Mouse (Mus musculus): Measurements from ENCODE around the gene Tcf7l2.

GRCm38 (mm10) chr19:55855571-55855970 lies 114.0 kb downstream of the Tcf7l2 start:
- TF ChIP-seq CTCF (IDR thresholded peaks at IDR 0.05; ENCODE audit: low read depth, low read length): no peak
- TF ChIP-seq POLR2AphosphoS5 (IDR thresholded peaks at IDR 0.05; ENCODE audit: insufficient replicate concordance, low read depth, low read length): no peak
- no peak for TF ChIP-seq GATA2 (IDR thresholded peaks at IDR 0.05; ENCODE audit: borderline replicate concordance, low read depth, low read length)

Measured in G1E (cell line).